Mouse (Mus musculus) hindbrain, embryonic 15.5 days (tissue): Measurements from ENCODE around the gene Sipa1l3. TPM values are rescaled to one million over a fixed set of nuclear protein-coding genes. Genes with fewer than 3 reads are reported as not detected.

ENCODE experiments used
- ATAC-seq: fragments of 200-750 bp; cut with Nextera tagmentation; 2 replicates; pipeline ENCODE4 v1.8.0; 2017; ENCODE audit warnings: low read depth, moderate number of reproducible peaks, moderate TSS enrichment; ENCODE audit not compliant: low FRiP score
- H3K27ac ChIP-seq: fragments of 300-500 bp; sonication (generic); replicated peaks from 2 replicates; pipeline ENCODE4 v1.5.1; 2015; ENCODE audit warnings: mild to moderate bottlenecking, inconsistent platforms
- H3K27me3 ChIP-seq: fragments of 300-500 bp; sonication (generic); 2 replicates; pipeline ENCODE4 v1.6.1; 2015; ENCODE audit warnings: control low read depth, inconsistent platforms
- H3K36me3 ChIP-seq: fragments of 300-500 bp; sonication (generic); 2 replicates; pipeline ENCODE4 v1.6.1; 2015; ENCODE audit warnings: control low read depth, inconsistent platforms
- H3K4me1 ChIP-seq: fragments of 300-500 bp; sonication (generic); replicated peaks from 2 replicates; pipeline ENCODE4 v1.6.1; 2015; ENCODE audit warnings: control low read depth, inconsistent platforms
- H3K4me2 ChIP-seq: fragments of 300-500 bp; sonication (generic); 2 replicates; pipeline ENCODE4 v1.6.1; 2015; ENCODE audit warnings: moderate library complexity, mild to moderate bottlenecking, inconsistent platforms
- H3K4me3 ChIP-seq: fragments of 300-500 bp; sonication (generic); 2 replicates; pipeline ENCODE4 v1.5.1; 2015; ENCODE audit warnings: mild to moderate bottlenecking, inconsistent platforms
- H3K9ac ChIP-seq: fragments of 300-500 bp; sonication (generic); 2 replicates; pipeline ENCODE4 v1.6.1; 2015; ENCODE audit warnings: inconsistent platforms
- H3K9me3 ChIP-seq: fragments of 300-500 bp; sonication (generic); 2 replicates; pipeline ENCODE4 v1.6.1; 2016; ENCODE audit warnings: control low read depth, inconsistent platforms
- WGBS: fragments of 180-500 bp; shearing (Covaris S2); methylation state at CpG from one replicate; pipeline ENCODE4 v1.1.7; 2015; 5-methylcytosine and 5-hydroxymethylcytosine counted together
- polyA plus RNA-seq: library from polyadenylated mRNA; unstranded; fragments of >200 nt; fragmentation: Nextera tagmentation; extraction: Ambion mirVana; gene quantifications from 2 replicates; pipeline ENCODE4 v1.2.1, GENCODE M21; 2015

Sipa1l3 gene
- polyA plus RNA-seq, 1 experiment from 2014 or later, result 23.3 TPM

DNA sequence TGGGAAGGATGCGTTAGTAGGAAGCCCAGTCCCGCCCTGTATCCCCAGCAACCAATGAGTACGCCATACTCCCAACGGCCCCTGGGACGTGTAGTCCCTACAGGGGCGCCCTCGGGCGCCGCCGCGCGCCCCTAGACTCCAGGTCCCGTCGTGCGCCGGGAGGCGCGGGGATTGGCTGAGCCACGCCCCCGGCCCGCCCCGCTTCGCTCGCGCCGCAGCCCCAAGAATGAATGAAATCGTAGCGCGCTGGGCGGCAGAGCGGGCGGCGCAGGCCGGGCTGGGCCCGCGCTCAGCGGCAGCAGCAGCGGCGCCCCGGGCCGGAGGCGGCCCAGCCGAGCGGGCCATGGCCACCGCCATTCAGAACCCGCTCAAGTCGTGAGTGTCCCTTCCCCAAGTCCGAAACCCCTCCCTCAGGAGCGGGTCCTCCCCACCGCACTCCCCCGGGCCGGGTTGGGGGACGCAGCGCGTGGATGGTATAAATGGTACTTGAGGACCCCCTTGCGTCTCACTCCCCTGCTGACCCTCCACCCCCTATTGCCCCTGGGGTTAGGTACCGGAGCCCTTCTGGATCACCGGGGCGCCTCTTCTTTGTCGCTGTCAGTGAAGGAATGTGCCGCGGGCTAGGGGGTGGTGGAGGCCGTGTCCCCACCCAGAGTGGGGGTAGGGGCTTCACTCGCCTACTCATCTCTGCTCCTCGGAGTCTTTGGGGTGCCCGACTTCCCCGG, 214.5 kb downstream of the Sipa1l3 start, which contains the start of gene Dpf1:
Dpf1 (plus strand) TSS at position 214 of the 725 bp plus-strand sequence.
- Histone ChIP-seq H3K27ac (peak within 1 kb of the TSS; percentile 86), H3K36me3 (no peaks in the 10 kb centered on the region), H3K27me3 (no peaks in the 10 kb centered on the region), H3K9me3 (no peaks in the 10 kb centered on the region), H3K4me2 (peak within 1 kb of the TSS; percentile 92), H3K9ac (peak within 1 kb of the TSS; percentile 84), H3K4me3 (peak within 1 kb of the TSS; percentile 73), H3K4me1 (peaks cover 53% of the 10 kb centered on the region)
- peak; percentile 87 for ATAC-seq
- under 1% methylated on average over 63 of the region's 67 CpGs for whole genome bisulfite sequencing

DNA sequence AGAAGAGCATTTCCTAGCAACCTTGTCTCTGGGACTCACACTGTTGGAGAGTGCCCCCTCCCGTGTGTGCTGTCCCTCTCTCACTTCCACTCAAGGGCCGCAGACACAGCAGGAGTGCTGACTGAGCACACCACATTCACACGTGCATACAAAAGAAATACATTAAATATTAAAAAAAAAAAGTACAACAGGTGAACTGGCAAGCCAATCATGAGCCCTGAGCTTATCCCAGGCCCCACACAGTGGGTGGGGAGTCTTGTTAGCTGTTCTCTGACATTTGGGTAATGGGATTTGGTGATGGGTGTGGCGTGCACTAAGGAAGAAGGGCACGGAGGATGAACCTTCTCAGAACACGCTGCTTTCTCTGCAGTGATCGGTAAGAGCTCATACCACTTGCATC, 215.8 kb downstream of the Sipa1l3 start:
- Histone ChIP-seq H3K27ac (no peak overlapping the region), H3K9ac (no peak overlapping the region), H3K36me3 (no peaks in the 10 kb centered on the region), H3K9me3 (no peaks in the 10 kb centered on the region), H3K4me2 (no peak overlapping the region), H3K27me3 (no peaks in the 10 kb centered on the region), H3K4me1 (peaks cover 45% of the 10 kb centered on the region), H3K4me3 (no peak overlapping the region)
- no peak for ATAC-seq
- 68% methylated on average over 7 of the region's 7 CpGs for WGBS

DNA sequence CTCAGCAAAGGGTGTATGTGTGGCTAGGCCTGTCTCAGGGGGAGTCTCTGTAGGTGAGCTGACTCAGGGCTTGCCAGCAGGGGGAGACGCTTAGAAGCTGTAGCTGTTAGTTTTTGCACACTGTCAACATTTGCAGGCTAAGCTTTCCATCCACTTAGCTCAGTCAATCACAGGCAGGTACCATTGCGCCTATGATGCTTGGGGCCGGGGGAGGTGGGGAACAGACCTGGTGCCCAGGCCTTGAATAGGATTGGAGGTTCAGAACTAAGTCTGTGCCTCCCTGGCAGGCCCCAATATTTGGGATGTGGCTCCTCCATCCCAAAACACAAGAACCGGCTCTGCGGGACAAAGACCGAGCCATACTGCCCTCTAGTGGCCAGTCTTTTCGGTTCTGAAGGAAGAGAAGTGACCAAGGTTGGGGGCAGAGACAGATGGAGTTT, 217.3 kb downstream of the Sipa1l3 start:
- Histone ChIP-seq H3K4me2 (peak overlapping the region; percentile 45), H3K27ac (peak overlapping the region; percentile 46; the same call in 1 of the 2 replicates), H3K9me3 (no peaks in the 10 kb centered on the region), H3K4me3 (no peak overlapping the region), H3K36me3 (no peaks in the 10 kb centered on the region), H3K27me3 (no peaks in the 10 kb centered on the region), H3K9ac (no peak overlapping the region), H3K4me1 (peaks cover 30% of the 10 kb centered on the region)
- ATAC-seq, result no peak
- 3% methylated on average over 7 of the region's 7 CpGs for WGBS

DNA sequence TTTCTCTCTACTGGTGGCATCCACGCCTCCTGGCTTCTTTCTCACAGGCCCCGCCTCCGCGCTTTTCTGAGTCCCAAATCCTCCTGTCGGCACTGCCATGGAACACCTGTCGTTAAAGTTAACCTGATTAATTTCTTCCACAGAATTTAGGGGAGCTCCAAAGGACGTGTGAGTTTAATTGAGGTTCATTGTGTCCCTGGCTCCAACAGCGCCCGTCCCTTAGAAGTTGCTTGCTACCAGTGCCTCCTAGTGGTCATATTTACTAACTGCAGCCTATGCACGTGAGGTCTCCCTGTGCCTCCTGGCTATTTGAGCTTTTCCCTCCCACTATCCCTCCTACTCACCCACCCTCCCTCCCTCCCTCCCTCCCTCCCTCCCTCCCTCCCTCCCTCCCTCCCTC, 221.4 kb downstream of the Sipa1l3 start:
- 13% methylated on average over 10 of the region's 10 CpGs for WGBS
- H3K4me3 ChIP-seq, result no peak overlapping the region

DNA sequence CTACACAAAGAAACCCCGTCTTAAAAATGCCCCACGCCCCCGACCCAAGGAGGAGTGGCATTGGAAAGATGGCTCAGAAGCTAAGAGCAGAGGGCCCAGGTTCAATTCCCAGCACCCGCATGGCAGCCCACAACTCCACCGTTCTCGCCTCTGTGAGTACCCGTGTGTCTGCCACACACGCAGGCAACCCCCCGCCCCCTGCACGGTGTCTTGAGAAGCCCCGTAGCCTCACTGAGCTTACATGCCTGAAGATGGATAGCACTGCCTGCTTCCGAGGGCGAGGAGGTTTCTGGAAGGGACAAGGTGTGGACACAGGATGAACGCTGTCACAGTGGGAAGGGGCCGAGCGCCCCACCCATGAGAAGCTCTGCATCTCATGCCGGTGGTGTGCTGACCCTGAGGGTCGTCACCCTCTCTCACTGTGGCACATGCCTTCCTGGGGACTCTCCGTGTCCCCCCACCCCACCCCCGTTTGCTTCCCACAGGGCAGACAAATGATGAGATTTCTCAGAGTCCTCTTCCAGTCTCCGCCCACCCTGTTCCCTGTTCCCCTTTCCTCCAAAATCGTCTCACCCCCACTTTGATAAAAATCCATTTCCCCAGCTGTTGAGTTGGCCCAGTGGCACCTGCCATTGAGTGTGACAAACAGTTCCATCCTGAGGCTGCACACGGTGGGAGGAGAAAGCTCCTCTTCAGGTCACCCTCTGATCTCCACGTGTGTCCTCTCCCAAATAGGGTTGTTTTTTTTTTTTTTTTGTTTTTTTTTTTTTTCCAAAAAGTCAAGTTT, 222.4 kb downstream of the Sipa1l3 start:
- no peak for ATAC-seq
- Histone ChIP-seq H3K9ac (no peak overlapping the region), H3K36me3 (no peaks in the 10 kb centered on the region), H3K27ac (no peak overlapping the region), H3K27me3 (no peaks in the 10 kb centered on the region), H3K4me3 (no peak overlapping the region), H3K9me3 (no peaks in the 10 kb centered on the region), H3K4me2 (no peak overlapping the region), H3K4me1 (peaks cover 13% of the 10 kb centered on the region)
- WGBS, result 80% methylated on average over 24 of the region's 24 CpGs

More for the DNA sequence above, 221.4 kb downstream of the Sipa1l3 start:
- H3K27me3 ChIP-seq, result no peaks in the 10 kb centered on the region
- H3K36me3 ChIP-seq, result no peaks in the 10 kb centered on the region
- H3K9ac ChIP-seq, result no peak overlapping the region
- peaks cover 11% of the 10 kb centered on the region for H3K4me1 ChIP-seq
- H3K9me3 ChIP-seq, result no peaks in the 10 kb centered on the region
- H3K27ac ChIP-seq, result no peak overlapping the region
- ATAC-seq, result no peak
- 0 out of 2 replicates have a peak overlapping the region, but pooled peaks have one; percentile 11 for H3K4me2 ChIP-seq

DNA sequence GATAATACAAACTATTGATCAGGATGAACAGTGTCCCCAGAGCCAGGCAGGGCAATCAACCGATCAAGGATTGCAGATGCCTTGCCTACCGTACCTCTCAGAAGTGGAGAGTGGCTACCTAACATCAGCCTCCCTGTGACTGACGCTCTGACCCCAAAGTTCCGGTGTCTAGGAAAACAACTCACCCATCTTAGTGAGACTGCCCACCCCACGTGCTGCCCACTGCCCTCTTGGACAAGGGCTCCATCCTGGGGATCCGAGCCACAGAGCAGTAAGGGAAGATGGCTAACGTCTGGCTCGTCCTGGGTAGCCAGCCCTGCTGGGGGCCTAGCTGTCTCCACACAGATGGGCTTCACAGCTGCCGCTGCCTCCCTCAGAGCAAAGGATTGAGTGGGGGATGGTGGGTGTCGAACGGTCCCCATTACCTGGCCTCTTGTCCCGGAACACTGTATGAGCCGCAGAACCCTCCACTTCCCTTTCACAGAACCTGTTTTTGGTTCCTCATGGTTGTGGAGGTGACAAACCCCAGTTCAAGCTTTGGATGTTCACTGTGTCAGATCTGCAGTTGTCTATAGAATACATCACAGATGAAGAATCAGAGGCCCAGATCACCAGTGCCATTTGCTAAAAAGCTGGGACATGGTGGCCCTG, 224.2 kb downstream of the Sipa1l3 start:
- Histone ChIP-seq H3K4me3 (no peak overlapping the region), H3K9me3 (no peaks in the 10 kb centered on the region), H3K27me3 (no peaks in the 10 kb centered on the region), H3K9ac (no peak overlapping the region), H3K4me1 (peaks cover 18% of the 10 kb centered on the region), H3K4me2 (no peak overlapping the region), H3K27ac (no peak overlapping the region), H3K36me3 (no peaks in the 10 kb centered on the region)
- ATAC-seq, result no peak
- WGBS, result 58% methylated on average over 13 of the region's 13 CpGs

DNA sequence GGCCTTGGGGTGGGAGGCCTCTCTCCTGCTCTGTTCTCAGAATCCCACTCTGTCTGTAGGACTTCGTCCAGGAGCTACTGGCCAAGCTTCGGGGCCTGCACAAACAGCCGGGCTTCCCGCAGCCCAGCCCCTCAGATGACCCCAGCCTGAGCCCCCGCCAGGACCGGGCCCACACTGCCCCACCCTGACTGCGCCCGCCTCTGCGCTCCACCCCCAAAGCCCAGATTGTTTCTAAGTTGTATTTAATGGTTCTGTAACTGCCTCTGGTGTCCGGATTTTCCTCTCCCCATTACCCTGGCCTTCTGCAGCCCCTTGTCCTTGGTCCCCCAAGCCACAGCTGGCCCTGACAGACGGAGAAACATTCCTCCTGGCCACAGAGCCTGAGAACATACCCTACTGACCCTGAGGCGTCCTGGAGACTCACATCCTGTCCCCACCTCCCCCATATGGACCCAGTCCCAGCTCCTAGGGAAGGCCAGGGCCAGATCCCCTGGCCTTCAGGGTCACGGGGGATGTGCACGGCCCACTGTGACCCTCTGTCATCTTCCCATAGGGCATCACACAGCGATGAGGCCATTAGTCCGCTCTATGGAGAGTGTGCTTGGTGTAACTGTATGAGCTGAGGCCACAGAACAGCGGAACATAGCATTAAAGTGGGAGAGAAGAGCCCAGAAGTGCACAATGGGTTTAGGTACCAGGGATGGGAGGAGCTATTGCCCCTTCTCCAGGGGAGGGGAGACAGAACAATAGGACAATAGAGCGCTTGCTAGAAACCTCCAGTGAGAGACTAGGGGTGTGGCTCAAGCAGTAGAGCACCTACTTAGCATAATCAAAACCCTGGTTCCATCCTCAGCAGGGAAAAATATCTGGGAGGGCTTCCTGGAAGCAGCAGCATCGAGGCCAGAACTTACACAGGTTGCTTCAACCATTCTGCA, 225.0 kb downstream of the Sipa1l3 start:
- no peak for ATAC-seq
- Histone ChIP-seq H3K4me2 (no peak overlapping the region), H3K9ac (no peak overlapping the region), H3K9me3 (no peaks in the 10 kb centered on the region), H3K4me1 (peaks cover 24% of the 10 kb centered on the region), H3K27me3 (no peaks in the 10 kb centered on the region), H3K36me3 (no peaks in the 10 kb centered on the region), H3K4me3 (no peak overlapping the region), H3K27ac (no peak overlapping the region)
- WGBS, result 22% methylated on average over 19 of the region's 19 CpGs

DNA sequence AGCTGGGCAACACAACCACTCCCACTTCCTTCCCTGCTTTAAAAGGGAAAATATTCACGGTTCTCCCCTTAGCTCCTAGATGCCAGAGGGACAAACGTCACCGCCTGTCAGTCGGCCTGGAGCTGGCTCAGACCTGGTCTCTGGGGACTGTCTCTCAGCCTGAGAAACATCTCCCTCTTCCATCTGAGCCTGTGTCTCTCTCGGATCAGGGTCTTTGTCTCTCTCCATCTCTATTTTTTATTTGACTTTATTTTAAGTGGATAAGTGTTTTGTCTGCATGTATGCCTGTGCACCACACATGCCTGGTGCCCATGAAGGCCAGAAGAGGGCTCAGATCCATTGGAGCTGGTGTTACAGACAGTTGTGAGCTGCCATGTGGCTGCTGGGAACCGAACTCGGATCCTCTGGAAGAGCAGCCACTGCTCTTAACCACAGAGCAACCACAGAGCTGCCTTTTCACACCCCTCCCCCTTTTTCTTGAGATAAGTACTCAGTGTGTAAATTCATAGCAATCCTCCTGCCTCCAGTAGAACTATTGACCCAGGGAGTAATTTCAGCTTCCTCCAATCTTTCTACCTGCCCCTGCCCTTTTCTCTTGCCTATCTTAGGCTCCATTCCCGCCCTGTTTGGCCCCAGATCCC, 225.9 kb downstream of the Sipa1l3 start:
- H3K27me3 ChIP-seq, result 0 out of 2 replicates have a peak, but pooled peaks cover 2% of the 10 kb centered on the region
- WGBS, result 25% methylated on average over 8 of the region's 8 CpGs

DNA sequence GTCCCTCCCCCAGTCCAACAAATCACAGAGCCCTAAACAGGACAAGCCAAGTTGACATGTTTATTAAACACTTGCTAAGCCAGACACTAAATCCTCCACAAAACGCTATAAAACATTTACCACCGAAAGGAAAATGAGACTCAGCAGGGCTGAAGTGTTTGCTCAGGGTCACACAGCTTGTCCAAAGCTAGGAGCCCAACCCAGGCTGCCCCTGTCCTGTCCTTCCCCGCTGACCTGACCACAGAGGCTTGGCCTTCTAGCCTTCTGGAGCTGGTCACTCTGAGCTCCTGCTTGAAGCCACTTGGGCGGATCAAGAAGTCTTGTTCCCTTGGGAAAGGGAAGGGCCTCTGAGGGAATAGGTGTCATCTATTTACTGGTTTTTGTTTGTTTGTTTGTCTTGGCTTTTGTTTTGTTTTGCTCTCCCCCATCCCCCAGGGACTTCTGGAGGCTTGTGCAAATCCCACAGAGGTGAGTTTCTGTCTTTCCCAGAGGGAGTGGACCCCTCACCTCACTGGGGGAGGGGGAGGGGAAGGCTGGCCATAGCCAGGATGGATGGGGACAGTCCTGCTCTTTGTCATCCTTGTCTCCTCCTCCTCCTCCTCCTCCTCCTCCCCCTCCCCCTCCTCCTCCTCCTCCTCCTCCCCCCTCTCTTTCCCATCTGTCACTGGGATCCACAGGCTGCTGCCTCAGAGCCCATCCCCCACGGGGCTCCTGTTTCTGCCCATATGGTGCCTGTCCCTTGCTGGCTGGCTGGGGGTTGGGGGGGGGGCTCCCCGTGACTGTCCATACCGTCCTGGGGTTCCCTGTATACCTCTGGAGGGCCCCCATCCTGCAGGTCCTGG, 226.6 kb downstream of the Sipa1l3 start:
- H3K4me3 ChIP-seq, result no peak overlapping the region
- 0 out of 2 replicates have a peak, but pooled peaks have one; percentile 14 for ATAC-seq

More for the DNA sequence above, 225.9 kb downstream of the Sipa1l3 start:
- ATAC-seq, result no peak
- Histone ChIP-seq H3K4me2 (0 out of 2 replicates have a peak overlapping the region, but pooled peaks have one; percentile 13), H3K36me3 (no peaks in the 10 kb centered on the region), H3K4me3 (no peak overlapping the region), H3K9me3 (no peaks in the 10 kb centered on the region), H3K27ac (0 out of 2 replicates have a peak overlapping the region, but pooled peaks have one; percentile 38), H3K9ac (no peak overlapping the region), H3K4me1 (peaks cover 24% of the 10 kb centered on the region)

More for the DNA sequence above, 226.6 kb downstream of the Sipa1l3 start:
- WGBS, result 26% methylated on average over 6 of the region's 7 CpGs
- H3K4me2 ChIP-seq, result 0 out of 2 replicates have a peak overlapping the region, but pooled peaks have one; percentile 13
- H3K27me3 ChIP-seq, result 0 out of 2 replicates have a peak, but pooled peaks cover 7% of the 10 kb centered on the region
- no peaks in the 10 kb centered on the region for H3K9me3 ChIP-seq
- no peaks in the 10 kb centered on the region for H3K36me3 ChIP-seq
- no peak overlapping the region for H3K9ac ChIP-seq
- H3K4me1 ChIP-seq, result peaks cover 24% of the 10 kb centered on the region
- H3K27ac ChIP-seq, result 0 out of 2 replicates have a peak overlapping the region, but pooled peaks have one; percentile 38
